Mouse (Mus musculus) midbrain, postnatal 0 days (tissue): Measurements from ENCODE around the gene Klhl29. TPM values are rescaled to one million over a fixed set of nuclear protein-coding genes. Genes with fewer than 3 reads are reported as not detected.
A peak's percentile ranks its signal among the peaks of the same experiment; 100 is the strongest.

ENCODE experiments used
- ATAC-seq: fragments of 200-750 bp; cut with Nextera tagmentation; 2 replicates; pipeline ENCODE4 v1.8.0; 2017; ENCODE audit warnings: moderate number of reproducible peaks, mild to moderate bottlenecking, moderate TSS enrichment, moderate library complexity; ENCODE audit not compliant: low FRiP score
- DNase-seq: peaks from one replicate; pipeline ENCODE4 v3.0.0-alpha.2; 2015; ENCODE audit warnings: low spot score
- H3K27ac ChIP-seq: fragments of 300-500 bp; sonication (generic); 2 replicates; pipeline ENCODE4 v1.5.1; 2014; ENCODE audit warnings: low read depth, mild to moderate bottlenecking, low read length, mixed read lengths
- H3K27me3 ChIP-seq: fragments of 300-500 bp; sonication (generic); 2 replicates; pipeline ENCODE4 v1.6.1; 2014; ENCODE audit warnings: low read length, control low read depth, mixed read lengths; ENCODE audit not compliant: insufficient read depth
- H3K36me3 ChIP-seq: fragments of 300-500 bp; sonication (generic); 2 replicates; pipeline ENCODE4 v1.6.1; 2014; ENCODE audit warnings: low read length, control low read depth, mixed read lengths; ENCODE audit not compliant: insufficient read depth
- H3K4me1 ChIP-seq: fragments of 300-500 bp; sonication (generic); 2 replicates; pipeline ENCODE4 v1.6.1; 2014; ENCODE audit warnings: mild to moderate bottlenecking, control low read depth, antibody characterized with exemption, low read length, mixed read lengths; ENCODE audit not compliant: insufficient read depth
- H3K4me2 ChIP-seq: fragments of 300-500 bp; sonication (generic); 2 replicates; pipeline ENCODE4 v1.6.1; 2014; ENCODE audit warnings: low read depth, mild to moderate bottlenecking, low read length, mixed read lengths; ENCODE audit not compliant: poor library complexity, severe bottlenecking
- H3K4me3 ChIP-seq: fragments of 300-500 bp; sonication (generic); 2 replicates; pipeline ENCODE4 v1.5.1; 2014; ENCODE audit warnings: low read depth, mild to moderate bottlenecking, low read length, moderate library complexity
- H3K9ac ChIP-seq: fragments of 300-500 bp; sonication (generic); replicated peaks from 2 replicates; pipeline ENCODE4 v1.6.1; 2014; ENCODE audit warnings: mild to moderate bottlenecking, low read length, moderate library complexity, mixed read lengths; ENCODE audit not compliant: poor library complexity, severe bottlenecking
- H3K9me3 ChIP-seq: fragments of 300-500 bp; sonication (generic); 2 replicates; pipeline ENCODE4 v1.6.1; 2016; ENCODE audit warnings: low read length, control low read depth
- CTCF ChIP-seq: IDR thresholded peaks from 2 replicates; pipeline ENCODE4 v1.5.1; 2016; ENCODE audit warnings: antibody characterized with exemption, mild to moderate bottlenecking
- WGBS: fragments of 180-500 bp; shearing (Covaris S2); extraction: QIAGEN DNeasy Blood & Tissue Kit; methylation state at CpG from one replicate; pipeline ENCODE4 v1.1.7; 2014; 5-methylcytosine and 5-hydroxymethylcytosine counted together
- polyA plus RNA-seq: library from polyadenylated mRNA; unstranded; fragments of >200 nt; fragmentation: Nextera tagmentation; extraction: Ambion mirVana; gene quantifications from 2 replicates; pipeline ENCODE4 v1.2.1, GENCODE M21; 2015
- total RNA-seq: library from RNA; depleted of rRNA; stranded (reverse); fragments of >200 nt; gene quantifications from 2 replicates; pipeline ENCODE4 v1.2.3, GENCODE M21; 2014

Klhl29 gene
- total and polyA plus RNA-seq, 2 experiments from 2014 or later = 2.7 to 11.9 TPM

DNA sequence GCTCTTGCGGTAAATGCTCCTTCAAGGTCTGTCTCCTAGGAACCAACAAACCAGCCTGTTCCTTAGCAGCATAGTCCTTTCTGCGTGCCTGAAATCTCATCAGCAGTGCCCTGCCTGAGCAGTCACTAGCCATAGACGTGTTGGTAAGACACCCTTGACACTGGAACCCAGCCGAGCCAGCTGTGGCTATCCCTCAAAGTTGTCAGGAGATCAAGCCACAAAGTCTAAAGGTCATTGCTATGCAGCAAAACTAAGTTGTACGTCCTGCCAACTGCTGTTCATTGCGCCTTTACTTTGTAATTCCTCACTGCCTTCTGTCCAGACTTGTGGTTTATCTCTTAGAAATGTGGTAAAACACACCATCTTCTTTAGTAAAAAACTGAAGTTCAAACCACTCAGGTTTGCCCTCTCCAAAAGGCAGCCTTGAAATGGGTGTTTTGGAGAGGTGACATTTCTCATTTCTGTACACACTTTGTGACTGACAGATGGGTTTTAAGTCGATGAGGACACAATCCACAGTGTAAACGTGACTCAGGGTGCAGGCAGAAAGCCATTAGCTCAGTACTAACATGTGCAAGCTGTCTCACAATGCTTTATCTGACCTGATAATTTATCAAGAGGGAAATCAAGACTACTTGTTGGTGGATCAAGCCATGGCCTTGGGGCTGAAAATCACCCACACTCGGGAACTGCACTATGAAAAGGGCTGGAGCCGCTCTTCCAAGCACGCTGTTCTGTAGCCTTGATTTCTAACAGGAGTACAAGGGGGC is 171.2 kb downstream of the Klhl29 start:
- Histone ChIP-seq H3K27ac (no peak overlapping the region), H3K4me1 (no peaks in the 10 kb centered on the region), H3K9ac (no peak overlapping the region), H3K9me3 (no peaks in the 10 kb centered on the region), H3K36me3 (0 out of 2 replicates have a peak, but pooled peaks cover 2% of the 10 kb centered on the region), H3K4me3 (no peak overlapping the region), H3K27me3 (no peaks in the 10 kb centered on the region), H3K4me2 (no peak overlapping the region)
- WGBS = 82% methylated on average over 11 of the region's 11 CpGs
- no peak for TF ChIP-seq CTCF
- DNase-seq = no peak
- no peak for ATAC-seq

DNA sequence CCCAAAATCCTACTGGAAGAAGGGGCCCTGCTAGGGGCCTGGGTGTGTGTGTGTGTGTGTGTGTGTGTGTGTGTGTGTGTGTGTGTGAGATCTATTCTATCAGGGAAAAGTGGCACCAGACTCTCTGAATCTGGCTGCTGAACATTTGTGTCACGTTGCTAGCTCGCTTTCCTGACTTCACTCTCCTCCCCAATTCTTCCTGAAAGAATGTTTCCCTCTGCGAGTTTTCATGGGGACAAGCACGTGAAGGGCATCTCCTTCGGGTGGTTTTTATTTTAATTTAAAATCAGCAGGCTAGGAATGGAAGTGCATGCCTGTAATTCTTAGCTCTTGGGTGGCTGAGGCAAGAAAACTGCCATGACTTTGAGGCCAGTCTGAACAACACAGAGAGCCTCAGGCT is 172.1 kb downstream of the Klhl29 start:
- no peaks in the 10 kb centered on the region for H3K4me1 ChIP-seq
- H3K9me3 ChIP-seq = no peaks in the 10 kb centered on the region
- no peak for DNase-seq
- H3K27me3 ChIP-seq = no peaks in the 10 kb centered on the region
- H3K36me3 ChIP-seq = 0 out of 2 replicates have a peak, but pooled peaks cover 2% of the 10 kb centered on the region
- 55% methylated on average over 5 of the region's 5 CpGs for WGBS
- no peak overlapping the region for H3K4me3 ChIP-seq
- no peak for TF ChIP-seq CTCF
- no peak overlapping the region for H3K27ac ChIP-seq
- H3K9ac ChIP-seq = no peak overlapping the region
- no peak for ATAC-seq
- no peak overlapping the region for H3K4me2 ChIP-seq

DNA sequence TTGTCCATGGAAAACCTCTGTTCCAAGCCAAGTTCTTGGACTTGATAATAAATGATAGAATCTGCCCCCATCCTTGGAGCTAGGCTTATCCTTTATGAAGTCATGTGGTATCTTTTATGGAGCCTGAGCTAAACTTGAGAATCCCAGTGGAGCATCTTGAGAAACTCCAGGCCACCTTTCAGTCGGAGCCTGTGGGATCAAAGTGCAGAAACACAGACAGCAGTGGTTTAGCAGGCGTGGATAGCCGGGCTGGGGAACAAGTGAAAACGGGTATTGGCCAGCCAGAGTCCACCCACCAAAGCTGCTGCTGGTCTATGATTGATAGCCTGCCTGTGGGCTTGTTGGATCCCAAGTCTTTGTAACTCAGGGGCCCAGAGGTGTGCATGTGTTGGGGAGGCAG is 177.2 kb downstream of the Klhl29 start:
- 84% methylated on average over 4 of the region's 4 CpGs for WGBS

DNA sequence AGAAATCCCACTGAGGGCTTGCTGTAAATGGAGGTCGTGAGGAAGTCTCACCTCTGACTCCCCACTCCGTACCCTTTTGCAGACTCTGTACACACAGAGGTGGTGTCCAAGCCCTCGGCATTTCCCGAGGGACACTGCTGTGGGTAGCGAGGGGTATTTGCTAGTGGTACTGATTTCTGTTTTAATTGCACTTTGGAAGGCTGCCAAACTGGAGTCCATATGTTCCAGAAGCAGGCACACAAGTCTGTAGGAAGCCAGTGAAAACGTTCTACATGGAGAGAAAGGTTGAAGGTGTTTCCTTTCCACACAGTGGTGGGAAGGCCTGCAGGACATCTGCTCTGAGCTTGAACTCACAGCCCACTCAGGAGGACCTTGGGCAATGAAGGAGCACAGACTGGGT is 181.3 kb downstream of the Klhl29 start:
- no peaks in the 10 kb centered on the region for H3K9me3 ChIP-seq
- no peaks in the 10 kb centered on the region for H3K4me1 ChIP-seq
- 47% methylated on average over 6 of the region's 6 CpGs for WGBS

More for the DNA sequence above, 177.2 kb downstream of the Klhl29 start:
- H3K27me3 ChIP-seq = no peaks in the 10 kb centered on the region
- no peak overlapping the region for H3K9ac ChIP-seq
- no peak overlapping the region for H3K4me3 ChIP-seq
- no peak for ATAC-seq
- H3K27ac ChIP-seq = no peak overlapping the region
- no peaks in the 10 kb centered on the region for H3K9me3 ChIP-seq
- no peaks in the 10 kb centered on the region for H3K36me3 ChIP-seq
- DNase-seq = no peak
- TF ChIP-seq CTCF = no peak
- no peak overlapping the region for H3K4me2 ChIP-seq
- no peaks in the 10 kb centered on the region for H3K4me1 ChIP-seq

DNA sequence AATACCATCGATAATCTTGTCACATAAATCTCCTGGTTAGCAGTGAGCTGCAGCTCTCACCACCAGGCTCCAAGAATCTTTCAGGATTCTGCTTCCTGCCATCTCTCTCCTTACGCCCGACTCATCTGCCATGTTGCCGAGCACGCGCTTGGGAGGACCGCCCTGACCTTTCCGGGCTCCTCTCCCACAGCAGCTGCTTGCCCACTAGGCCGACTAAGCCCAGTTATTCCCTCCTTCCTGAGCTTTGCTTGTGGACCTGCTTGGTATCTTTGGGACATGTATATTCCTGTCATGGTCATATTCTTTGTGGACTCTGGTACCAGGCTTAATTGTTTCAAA is 183.1 kb downstream of the Klhl29 start:
- Histone ChIP-seq H3K27ac (no peak overlapping the region), H3K4me2 (no peak overlapping the region), H3K9ac (no peak overlapping the region), H3K36me3 (no peaks in the 10 kb centered on the region), H3K27me3 (no peaks in the 10 kb centered on the region), H3K9me3 (no peaks in the 10 kb centered on the region), H3K4me1 (no peaks in the 10 kb centered on the region), H3K4me3 (no peak overlapping the region)
- 48% methylated on average over 9 of the region's 9 CpGs for WGBS
- ATAC-seq = no peak
- no peak for TF ChIP-seq CTCF
- no peak for DNase-seq

More for the DNA sequence above, 181.3 kb downstream of the Klhl29 start:
- H3K27ac ChIP-seq = no peak overlapping the region
- no peak overlapping the region for H3K4me2 ChIP-seq
- ATAC-seq = no peak
- no peak overlapping the region for H3K4me3 ChIP-seq
- no peak for TF ChIP-seq CTCF
- no peaks in the 10 kb centered on the region for H3K36me3 ChIP-seq
- DNase-seq = no peak
- H3K27me3 ChIP-seq = no peaks in the 10 kb centered on the region
- no peak overlapping the region for H3K9ac ChIP-seq

DNA sequence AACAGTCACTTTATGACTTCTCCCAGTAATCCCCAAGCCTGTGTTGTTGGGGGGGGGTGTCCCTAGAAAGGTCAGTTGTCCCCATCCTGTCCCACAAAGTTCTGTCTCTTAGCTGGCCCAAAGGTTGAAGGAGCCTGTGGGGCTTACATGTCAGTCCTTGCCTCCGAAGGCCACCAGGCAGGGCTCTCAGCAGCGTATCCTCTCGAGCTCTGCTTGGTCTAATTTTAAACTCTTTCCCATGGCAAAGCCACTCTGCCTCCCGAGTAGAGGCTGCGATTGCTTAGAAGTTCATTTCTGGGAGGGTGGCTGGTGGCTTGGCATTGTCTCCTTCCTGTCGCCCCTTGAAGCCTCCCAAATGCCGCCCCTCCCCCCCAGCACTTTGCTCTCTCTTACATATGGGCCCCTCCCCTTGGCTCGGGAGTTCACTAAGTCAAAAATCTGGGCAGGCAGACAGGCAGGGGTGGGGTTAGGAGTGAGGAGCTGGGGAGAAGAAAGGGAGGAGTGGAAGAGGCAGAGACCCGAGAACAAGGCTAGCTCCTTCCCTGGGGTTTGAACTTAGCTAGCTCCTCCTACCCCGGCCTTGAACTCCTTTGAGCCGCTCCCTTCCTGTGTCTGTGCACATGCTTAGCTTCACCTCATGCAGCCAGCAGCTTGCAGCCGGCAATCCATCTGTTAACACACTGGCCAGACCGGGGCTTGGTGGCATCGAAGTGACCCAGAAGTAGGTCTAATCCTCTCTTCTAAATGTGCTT is 183.7 kb downstream of the Klhl29 start:
- DNase-seq (peak; percentile 73), ATAC-seq (no peak)
- Histone ChIP-seq H3K4me2 (no peak overlapping the region), H3K4me3 (no peak overlapping the region), H3K9ac (no peak overlapping the region), H3K4me1 (no peaks in the 10 kb centered on the region), H3K36me3 (no peaks in the 10 kb centered on the region), H3K27me3 (no peaks in the 10 kb centered on the region), H3K9me3 (no peaks in the 10 kb centered on the region), H3K27ac (no peak overlapping the region)
- 16% methylated on average over 14 of the region's 14 CpGs for WGBS
- TF ChIP-seq CTCF = no peak
